Mouse (Mus musculus) layer of hippocampus, postnatal 14 days (tissue): ENCODE data around the gene Nfatc2ip. TPM values are rescaled to one million over a fixed set of nuclear protein-coding genes. Genes with fewer than 3 reads are reported as not detected.
"Not testable (repeated sequence)": the region's sequence is repeated elsewhere in the genome, so short reads cannot be mapped to it uniquely, and the experiment has no call there.

Experiments
- DNase-seq, 2 experiments: peaks; one replicate each; pipeline ENCODE4 v3.0.0; 2021 to 2022; ENCODE audit warnings: low spot score in 2 of 2, mixed read lengths in 1 of 2
- total RNA-seq, 2 experiments: library from RNA; stranded (reverse); gene quantifications; 2 replicates each; pipeline ENCODE4 v1.2.3; 2021

Gene Nfatc2ip
- total RNA-seq, 2 experiments from 2014 or later, result 8.0 to 8.1 TPM

GRCm38 (mm10) chr7:126411061-126411460, 14.5 kb upstream of the Nfatc2ip start:
- DNase-seq, result no peak

- no peak for DNase-seq
Observed at GRCm38 (mm10) chr7:126408686-126409085, 12.1 kb upstream of the Nfatc2ip start.

- not testable (repeated sequence) for DNase-seq
Observed at GRCm38 (mm10) chr7:126402518-126402917, 6.0 kb upstream of the Nfatc2ip start.

GRCm38 (mm10) chr7:126399548-126399947, 3.0 kb upstream of the Nfatc2ip start:
- DNase-seq, result peak; percentile 72 to 80

- no peak for DNase-seq
Observed at GRCm38 (mm10) chr7:126397822-126398221, 1.3 kb upstream of the Nfatc2ip start.

GRCm38 (mm10) chr7:126397221-126397620, 684 bp upstream of the Nfatc2ip start:
- DNase-seq, result no peak

- DNase-seq, result not testable (repeated sequence)
Observed at GRCm38 (mm10) chr7:126392086-126392884, 4.3 kb downstream of the Nfatc2ip start.

- no peak for DNase-seq
Observed at GRCm38 (mm10) chr7:126388185-126388584, 8.4 kb downstream of the Nfatc2ip start.

GRCm38 (mm10) chr7:126383565-126383964, 13.0 kb downstream of the Nfatc2ip start:
- DNase-seq, result no peak

GRCm38 (mm10) chr7:126377278-126378158, 19.0 kb downstream of the Nfatc2ip start, which contains the start of gene Spns1:
TSS of gene Spns1 (minus strand) at chr7:126377450.
- peak; percentile 93 to 98 for DNase-seq

- DNase-seq, result no peak
Observed at GRCm38 (mm10) chr7:126376903-126377277, 19.6 kb downstream of the Nfatc2ip start.

- no peak for DNase-seq
Observed at GRCm38 (mm10) chr7:126375012-126375411, 21.5 kb downstream of the Nfatc2ip start.

- DNase-seq, result no peak
Observed at GRCm38 (mm10) chr7:126374526-126374925, 22.0 kb downstream of the Nfatc2ip start.

- no peak for DNase-seq
Observed at GRCm38 (mm10) chr7:126373007-126373406, 23.5 kb downstream of the Nfatc2ip start.

- no peak for DNase-seq
Observed at GRCm38 (mm10) chr7:126369393-126369792, 27.1 kb downstream of the Nfatc2ip start, which contains the start of gene Lat. TSS of gene Lat (minus strand) at chr7:126369570.

- no peak for DNase-seq
Observed at GRCm38 (mm10) chr7:126368367-126368766, 28.2 kb downstream of the Nfatc2ip start.

- DNase-seq, result no peak
Observed at GRCm38 (mm10) chr7:126367636-126368035, 28.9 kb downstream of the Nfatc2ip start.

- no peak for DNase-seq
Observed at GRCm38 (mm10) chr7:126363038-126363437, 33.5 kb downstream of the Nfatc2ip start.

- no peak for DNase-seq
Observed at GRCm38 (mm10) chr7:126359049-126359448, 37.5 kb downstream of the Nfatc2ip start.

- no peak for DNase-seq
Observed at GRCm38 (mm10) chr7:126358413-126358812, 38.1 kb downstream of the Nfatc2ip start.

GRCm38 (mm10) chr7:126357838-126358237, 38.7 kb downstream of the Nfatc2ip start:
- DNase-seq, result no peak
